Mouse (Mus musculus): Measurements from ENCODE around the gene Cars.
"Not testable (repeated sequence)": the region's sequence is repeated elsewhere in the genome, so short reads cannot be mapped to it uniquely, and the experiment has no call there.

- TF ChIP-seq TAL1, GATA1 (IDR thresholded peaks at IDR 0.05; ENCODE audit: low read length): not testable (repeated sequence)
Observed at GRCm38 (mm10) chr7:143643949-143644348, 44.1 kb upstream of the Cars start.

Measured in erythroblast, embryonic 14.5 days (primary cell).